Mouse (Mus musculus): ENCODE data around the gene Wdr54. TPM values are rescaled to one million over a fixed set of nuclear protein-coding genes. Genes with fewer than 3 reads are reported as not detected.

Wdr54 gene
- total RNA-seq, 2 experiments from 2014 or later = 25.0 to 32.0 TPM

DNA sequence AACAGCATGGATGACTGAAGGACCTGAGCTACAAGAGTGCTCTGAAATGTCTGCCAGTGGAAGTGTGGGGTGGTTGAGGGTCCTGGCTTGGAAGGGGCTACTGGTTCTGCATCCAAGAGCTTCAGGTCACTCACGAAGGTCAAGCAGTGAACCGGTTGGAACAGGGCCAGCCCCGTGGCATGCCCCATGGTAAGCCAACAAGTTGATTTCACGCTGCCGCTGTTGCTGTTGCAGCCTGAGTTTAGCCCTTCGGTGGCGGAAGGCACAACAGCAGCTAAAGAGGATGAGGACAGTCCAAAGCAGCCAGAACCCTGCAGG is 36.5 kb downstream of the Wdr54 start:
- Histone ChIP-seq H3K27ac (no peak overlapping the region), H3K4me3 (no peak overlapping the region)
- no peak for DNase-seq (ENCODE audit: low spot score in 2 of 2)
- TF ChIP-seq CTCF (conservative IDR thresholded peaks at IDR 0.05) = no peak

DNA sequence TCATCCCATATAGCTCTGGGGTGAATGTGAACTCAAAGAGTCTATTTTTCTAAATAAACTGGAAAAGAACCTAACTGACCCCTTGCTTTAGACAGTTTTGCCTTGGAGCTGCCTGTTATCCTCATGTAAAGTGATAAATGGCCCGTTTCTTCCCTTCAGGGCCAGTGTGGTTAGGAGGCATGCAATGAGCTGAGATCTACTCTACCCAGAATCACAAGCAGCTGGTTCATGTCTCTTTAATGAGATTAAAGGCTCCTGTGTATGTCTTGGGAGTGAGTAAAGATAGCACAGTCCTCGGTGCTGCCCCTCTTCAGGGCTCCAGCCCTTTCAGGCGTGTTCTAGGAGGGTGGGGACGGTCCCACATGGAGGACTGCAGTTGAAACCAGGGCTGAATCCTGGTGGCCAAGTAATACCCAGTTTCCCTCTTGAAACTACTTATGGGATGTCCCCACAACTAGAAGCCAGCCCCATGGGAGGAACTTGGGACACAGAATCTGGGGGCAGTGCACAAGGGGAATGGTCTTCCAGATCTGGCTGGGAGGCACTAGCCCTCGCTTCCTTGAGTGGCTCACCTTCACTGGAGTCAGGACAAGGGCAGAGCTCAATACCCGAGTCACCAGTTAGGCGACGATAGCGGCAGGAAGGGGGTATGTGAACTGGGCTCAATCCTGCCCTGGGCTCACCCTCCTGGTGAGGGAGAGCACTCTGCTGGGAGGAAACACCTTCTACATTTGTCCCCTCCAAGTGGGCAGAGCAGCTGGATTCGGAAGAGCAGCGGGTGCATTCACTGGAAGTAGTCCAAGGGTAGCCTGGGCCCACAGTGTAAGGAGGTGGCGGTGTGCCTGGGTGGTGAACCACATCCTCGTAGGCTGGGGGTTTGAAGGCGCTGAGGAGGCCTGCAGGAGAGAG is 37.1 kb downstream of the Wdr54 start:
- TF ChIP-seq CTCF (conservative IDR thresholded peaks at IDR 0.05) = no peak
- H3K27ac ChIP-seq = no peak overlapping the region
- no peak for DNase-seq (ENCODE audit: low spot score in 2 of 2)
- no peak overlapping the region for H3K4me3 ChIP-seq

DNA sequence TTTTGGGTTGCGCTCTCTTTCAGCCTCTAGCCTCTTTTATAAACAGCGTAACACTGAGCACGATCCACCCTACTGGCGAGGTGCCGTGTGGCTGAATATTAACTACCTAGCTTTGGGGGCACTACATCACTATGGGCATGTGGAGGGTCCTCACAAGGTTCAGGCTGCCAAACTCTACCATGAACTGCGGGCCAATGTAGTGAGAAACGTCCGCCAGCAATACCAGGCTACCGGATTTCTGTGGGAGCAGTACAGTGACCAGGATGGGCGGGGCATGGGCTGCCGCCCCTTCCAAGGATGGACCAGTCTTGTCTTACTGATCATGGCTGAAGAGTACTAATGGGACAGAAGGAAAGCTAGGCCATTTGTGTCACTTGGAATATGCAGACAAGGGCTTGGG is 37.8 kb downstream of the Wdr54 start:
- Histone ChIP-seq H3K4me3 (no peak overlapping the region), H3K27ac (no peak overlapping the region)
- no peak for TF ChIP-seq CTCF (conservative IDR thresholded peaks at IDR 0.05)
- DNase-seq (ENCODE audit: low spot score in 2 of 2) = no peak

DNA sequence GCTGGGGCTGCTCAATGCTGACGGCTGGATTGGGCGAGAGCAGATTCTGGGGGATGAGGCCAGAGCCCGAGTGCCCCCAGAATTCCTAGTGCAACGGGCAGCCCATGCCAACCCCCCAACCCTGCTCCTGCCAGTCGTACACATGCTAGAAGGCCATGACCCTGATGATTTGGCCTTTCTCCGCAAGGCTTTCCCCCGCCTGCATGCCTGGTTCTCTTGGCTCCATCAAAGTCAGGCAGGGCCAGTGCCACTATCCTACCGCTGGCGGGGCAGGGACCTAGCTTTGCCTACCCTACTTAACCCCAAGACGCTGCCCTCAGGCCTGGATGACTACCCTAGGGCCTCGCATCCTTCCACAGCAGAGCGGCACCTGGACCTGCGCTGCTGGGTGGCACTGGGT is 38.6 kb downstream of the Wdr54 start:
- Histone ChIP-seq H3K27ac (no peak overlapping the region), H3K4me3 (no peak overlapping the region)
- DNase-seq (ENCODE audit: low spot score in 2 of 2) = no peak
- TF ChIP-seq CTCF (conservative IDR thresholded peaks at IDR 0.05) = no peak

DNA sequence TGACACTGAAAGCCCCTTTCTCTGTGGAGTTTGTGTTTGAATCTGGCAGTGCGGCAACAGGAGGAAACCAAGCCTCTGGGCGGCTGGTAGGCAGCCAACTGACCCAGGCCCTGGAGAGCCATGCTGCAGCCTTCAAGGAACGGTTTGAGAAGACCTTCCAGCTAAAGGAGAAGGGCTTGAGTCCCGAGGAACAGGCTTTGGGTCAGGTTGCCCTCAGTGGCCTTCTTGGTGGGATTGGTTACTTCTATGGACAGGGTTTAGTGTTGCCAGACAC is 39.1 kb downstream of the Wdr54 start:
- H3K4me3 ChIP-seq = no peak overlapping the region
- TF ChIP-seq CTCF (conservative IDR thresholded peaks at IDR 0.05) = no peak
- no peak overlapping the region for H3K27ac ChIP-seq
- no peak for DNase-seq (ENCODE audit: low spot score in 2 of 2)

DNA sequence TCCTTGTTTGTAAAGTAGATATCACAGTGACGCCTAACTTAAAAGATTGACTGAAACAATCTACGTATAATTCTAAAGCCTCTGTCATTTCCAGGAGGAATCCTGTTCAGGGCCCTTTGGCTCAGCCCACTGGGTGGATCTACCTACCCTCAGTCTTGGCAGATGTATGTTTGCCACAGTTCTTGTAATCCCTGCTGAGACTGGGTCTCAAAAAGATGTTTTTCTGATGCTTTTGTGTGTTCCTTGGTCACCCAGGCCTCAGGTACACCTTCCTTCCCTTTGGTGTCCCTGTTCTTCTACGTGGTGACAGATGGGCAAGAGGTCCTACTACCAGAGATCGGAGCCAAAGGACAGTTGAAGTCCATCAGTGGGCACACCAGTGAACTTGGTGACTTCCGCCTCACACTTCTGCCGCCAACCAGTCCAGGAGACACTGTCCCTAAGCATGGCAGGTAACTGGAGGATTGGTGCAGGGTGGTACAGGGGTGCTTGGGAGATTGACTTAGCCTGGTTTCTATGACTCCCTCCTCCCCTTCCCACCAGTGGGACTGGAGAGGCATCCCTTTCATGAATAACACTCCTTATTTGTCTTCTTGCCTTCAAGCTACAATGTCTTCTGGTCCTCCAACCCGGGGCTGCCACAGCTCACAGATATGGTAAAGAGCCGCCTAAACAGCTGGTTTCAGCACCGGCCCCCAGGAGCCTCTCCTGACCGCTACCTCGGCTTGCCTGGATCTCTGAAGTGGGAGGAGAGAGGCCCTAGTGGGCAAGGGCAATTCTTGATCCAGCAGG is 39.6 kb downstream of the Wdr54 start:
- no peak for TF ChIP-seq CTCF (conservative IDR thresholded peaks at IDR 0.05)
- peak overlapping the region; percentile 88 for H3K4me3 ChIP-seq
- H3K27ac ChIP-seq = peak overlapping the region; percentile 84
- DNase-seq (ENCODE audit: low spot score in 2 of 2) = no peak

DNA sequence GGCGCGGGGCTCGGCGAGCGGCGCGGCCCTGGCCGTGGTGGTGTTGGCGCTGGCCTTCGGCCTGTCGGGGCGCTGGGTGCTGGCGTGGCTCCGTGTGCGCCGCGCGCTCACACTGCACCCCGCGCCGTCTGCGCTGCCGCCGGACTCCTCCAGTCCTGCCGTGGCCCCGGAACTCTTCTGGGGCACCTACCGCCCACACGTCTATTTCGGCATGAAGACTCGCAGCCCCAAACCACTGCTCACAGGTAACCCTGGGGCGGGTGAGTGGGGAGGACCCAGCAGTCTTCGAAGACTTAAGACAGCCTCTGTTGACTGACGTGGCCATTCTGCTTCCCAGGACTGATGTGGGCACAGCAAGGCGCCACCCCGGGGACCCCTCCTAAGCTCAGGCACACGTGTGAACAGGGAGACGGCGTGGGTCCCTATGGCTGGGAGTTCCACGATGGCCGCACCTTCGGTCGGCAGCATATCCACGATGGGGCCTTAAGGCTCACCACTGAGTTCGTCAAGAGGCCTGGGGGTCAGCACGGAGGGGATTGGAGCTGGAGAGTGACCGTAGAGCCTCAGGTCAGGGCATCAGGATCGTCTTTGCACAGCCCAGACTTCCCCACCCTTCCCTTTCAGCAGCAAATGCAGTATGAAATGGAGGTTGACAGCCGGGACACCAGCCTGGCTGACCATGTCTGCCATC is 40.4 kb downstream of the Wdr54 start:
- H3K4me3 ChIP-seq = peak overlapping the region; percentile 88
- DNase-seq (ENCODE audit: low spot score in 2 of 2) = no peak
- no peak for TF ChIP-seq CTCF (conservative IDR thresholded peaks at IDR 0.05)
- H3K27ac ChIP-seq = peak overlapping the region; percentile 84

DNA sequence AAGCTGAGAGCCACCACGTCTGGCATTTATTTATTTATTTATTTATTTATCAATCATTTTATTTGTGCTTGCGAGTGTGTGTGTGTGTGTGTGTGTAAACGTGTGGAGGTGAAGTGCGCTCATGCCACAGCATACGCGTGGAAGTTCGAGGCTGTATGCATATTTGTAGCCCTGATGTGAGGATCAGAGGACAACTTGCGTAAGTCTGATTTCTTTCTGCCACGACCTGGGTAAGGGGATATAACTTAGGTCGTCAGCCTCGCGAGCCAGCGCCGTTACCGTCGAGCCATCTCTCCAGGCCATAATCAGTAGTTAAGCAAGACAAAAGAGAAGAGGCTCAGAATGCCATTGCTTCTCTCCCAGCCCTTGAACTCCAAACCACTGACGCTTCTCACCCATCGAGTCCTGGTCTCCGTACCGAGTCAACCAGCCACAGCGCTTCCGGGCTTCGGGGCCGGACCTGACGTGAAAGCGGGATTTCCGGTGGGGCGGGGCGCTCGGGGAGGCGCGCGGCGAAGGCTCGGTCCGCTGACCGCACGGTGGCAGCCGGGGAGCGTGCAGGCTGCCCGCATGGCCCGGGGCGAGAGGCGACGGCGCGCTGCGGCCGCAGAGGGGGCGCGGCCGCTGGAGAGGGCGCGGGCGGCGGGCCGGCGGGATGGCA is 41.1 kb downstream of the Wdr54 start, which contains the start of gene Mogs:
TSS of gene Mogs (plus strand) at position 486 of the 661 bp plus-strand sequence.
- Histone ChIP-seq H3K27ac (peak within 1 kb of the TSS; percentile 97), H3K4me3 (peak within 1 kb of the TSS; percentile 88)
- DNase-seq (ENCODE audit: low spot score in 2 of 2) = peak; percentile 92 to 94
- peak; percentile 61 for TF ChIP-seq CTCF (conservative IDR thresholded peaks at IDR 0.05)

DNA sequence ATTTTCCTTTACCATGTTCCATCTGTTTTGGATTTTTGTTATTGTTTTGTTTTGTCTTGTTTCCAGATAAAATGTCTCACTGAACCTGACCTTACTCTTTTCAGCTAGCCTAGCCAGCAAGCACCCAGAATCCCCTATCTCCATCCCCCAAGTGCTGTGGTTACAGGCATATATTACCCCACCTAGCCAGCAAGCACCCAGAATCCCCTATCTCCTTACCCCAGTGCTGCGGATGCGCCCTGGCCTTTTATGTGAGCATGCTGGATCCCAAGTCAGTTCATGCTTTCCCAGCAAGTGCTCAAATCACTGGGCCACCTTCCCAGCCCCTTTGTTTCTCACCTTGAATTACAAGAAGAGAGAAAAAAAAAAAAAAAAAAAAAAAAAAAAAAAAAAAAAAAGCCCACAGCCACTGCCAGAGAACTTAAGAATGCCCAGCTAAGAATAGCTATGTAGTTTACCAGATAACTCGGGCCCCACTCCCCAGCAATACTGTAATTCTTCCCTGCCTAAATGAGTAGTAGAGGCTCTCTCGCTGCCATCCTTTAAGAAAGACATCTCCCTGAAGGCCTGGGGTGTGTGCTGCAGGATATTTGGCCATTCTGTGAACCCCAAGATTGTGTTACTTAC is 44.6 kb downstream of the Wdr54 start:
- Histone ChIP-seq H3K4me3 (no peak overlapping the region), H3K27ac (no peak overlapping the region)
- no peak for DNase-seq (ENCODE audit: low spot score in 2 of 2)
- TF ChIP-seq CTCF (conservative IDR thresholded peaks at IDR 0.05) = no peak

DNA sequence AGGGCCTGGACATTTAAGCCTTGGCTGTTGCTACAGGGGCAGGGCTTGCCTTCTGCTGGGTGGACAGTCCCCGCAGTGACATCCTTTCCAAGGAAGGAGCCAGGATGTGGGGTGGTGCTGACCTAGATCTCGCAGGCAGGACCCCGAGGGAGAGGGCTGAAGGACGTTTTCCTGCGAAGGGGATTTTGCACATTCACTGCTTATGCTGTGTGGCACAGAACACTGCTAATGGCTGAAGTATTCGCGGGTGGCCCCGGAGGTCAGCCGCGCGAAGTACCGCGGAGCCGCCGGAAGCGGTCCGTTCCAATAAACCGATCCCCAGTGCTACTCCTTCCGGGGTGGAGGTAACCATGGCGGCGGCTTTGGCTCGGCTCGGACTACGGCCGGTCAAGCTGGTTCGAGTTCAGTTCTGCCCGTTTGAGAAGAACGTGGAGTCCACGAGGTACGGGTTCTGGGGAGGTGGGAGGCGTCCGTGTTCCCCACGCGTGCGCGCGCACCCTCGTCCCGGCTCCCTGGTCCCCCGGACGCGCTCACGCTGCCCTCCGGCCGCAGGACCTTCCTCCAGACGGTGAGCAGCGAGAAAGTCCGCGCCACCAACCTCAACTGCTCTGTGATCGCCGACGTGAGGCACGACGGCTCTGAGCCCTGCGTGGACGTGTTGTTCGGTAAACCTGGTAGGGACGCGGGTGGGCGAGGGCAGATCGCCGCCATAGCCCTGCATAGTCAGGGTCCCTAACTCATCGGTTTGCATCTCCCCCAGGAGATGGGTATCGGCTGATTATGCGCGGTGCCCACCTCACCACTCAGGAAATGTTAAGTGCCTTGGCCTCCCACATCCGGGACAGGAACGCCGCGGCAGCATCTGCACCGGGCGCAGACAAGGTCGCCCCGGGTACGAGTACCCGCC is 47.2 kb downstream of the Wdr54 start, which contains the start of gene Mrpl53:
TSS of gene Mrpl53 (plus strand) at position 279 of the 907 bp plus-strand sequence.
- no peak for TF ChIP-seq CTCF (conservative IDR thresholded peaks at IDR 0.05)
- peak; percentile 73 to 81 for DNase-seq (ENCODE audit: low spot score in 2 of 2)
- Histone ChIP-seq H3K4me3 (peak within 1 kb of the TSS; percentile 94), H3K27ac (peak within 1 kb of the TSS; percentile 98)
